Mouse (Mus musculus) kidney, adult 2 months (tissue): Measurements from ENCODE around the gene Itgb6.

Experiments
- CTCF ChIP-seq: fragments of 200-500 bp; conservative IDR thresholded peaks from 2 replicates; pipeline ENCODE4 v1.5.1; 2011; ENCODE audit warnings: low read depth, mild to moderate bottlenecking, control low read depth, low read length, moderate library complexity, mixed read lengths; ENCODE audit not compliant: insufficient read depth, insufficient read length
- POLR2A ChIP-seq: fragments of 200-500 bp; IDR thresholded peaks from one replicate; pipeline ENCODE4 v1.6.1; 2011; ENCODE audit warnings: low read depth, low read length, control low read depth

DNA sequence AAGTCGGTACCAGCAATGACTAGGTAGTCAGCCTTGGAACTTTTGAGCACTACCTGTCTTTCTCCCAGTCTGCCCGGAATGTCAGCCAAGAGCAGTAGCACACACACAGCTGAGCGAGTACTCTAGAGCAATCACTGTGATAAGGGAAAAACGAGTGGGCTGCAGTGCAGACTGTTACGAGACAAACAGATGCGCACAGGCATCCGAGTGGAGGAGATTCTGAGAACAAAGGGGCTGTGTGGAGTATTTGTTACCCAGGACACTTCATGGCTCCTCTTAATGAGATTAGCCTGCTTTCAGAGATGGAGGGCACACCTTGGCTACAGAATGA lies 82.1 kb downstream of the Itgb6 start:
- no peak for TF ChIP-seq CTCF
- TF ChIP-seq POLR2A = no peak
